Mouse (Mus musculus) intestine, embryonic 16.5 days (tissue): ENCODE measurements around the gene Cenpv. TPM values are rescaled to one million over a fixed set of nuclear protein-coding genes. Genes with fewer than 3 reads are reported as not detected.

Source experiments
- ATAC-seq: fragments of 200-750 bp; cut with Nextera tagmentation; 2 replicates; pipeline ENCODE4 v1.8.0; 2017; ENCODE audit warnings: moderate TSS enrichment, moderate library complexity
- H3K27ac ChIP-seq: fragments of 300-500 bp; sonication (generic); 2 replicates; pipeline ENCODE4 v1.5.1; 2014; ENCODE audit warnings: mild to moderate bottlenecking, low read length
- H3K27me3 ChIP-seq: fragments of 300-500 bp; sonication (generic); replicated peaks from 2 replicates; pipeline ENCODE4 v1.6.1; 2014; ENCODE audit warnings: low read length, control low read depth, mixed read lengths; ENCODE audit not compliant: control insufficient read depth, insufficient read depth
- H3K36me3 ChIP-seq: fragments of 300-500 bp; sonication (generic); 2 replicates; pipeline ENCODE4 v1.6.1; 2014; ENCODE audit warnings: low read length, control low read depth; ENCODE audit not compliant: control insufficient read depth, insufficient read depth
- H3K4me1 ChIP-seq: fragments of 300-500 bp; sonication (generic); 2 replicates; pipeline ENCODE4 v1.6.1; 2014; ENCODE audit warnings: low read length, control low read depth, mixed read lengths; ENCODE audit not compliant: control insufficient read depth, insufficient read depth
- H3K4me2 ChIP-seq: fragments of 300-500 bp; sonication (generic); 2 replicates; pipeline ENCODE4 v1.6.1; 2014; ENCODE audit warnings: low read depth, low read length, control low read depth
- H3K4me3 ChIP-seq: fragments of 300-500 bp; sonication (generic); 2 replicates; pipeline ENCODE4 v1.5.1; 2014; ENCODE audit warnings: mild to moderate bottlenecking, low read length
- H3K9ac ChIP-seq: fragments of 300-500 bp; sonication (generic); 2 replicates; pipeline ENCODE4 v1.6.1; 2014; ENCODE audit warnings: low read depth, low read length
- H3K9me3 ChIP-seq: fragments of 300-500 bp; sonication (generic); 2 replicates; pipeline ENCODE4 v1.6.1; 2016; ENCODE audit warnings: low read length, control low read depth; ENCODE audit not compliant: control insufficient read depth
- WGBS: fragments of 180-500 bp; shearing (Covaris S2); extraction: QIAGEN DNeasy Blood & Tissue Kit; methylation state at CpG from one replicate; pipeline ENCODE4 v1.1.7; 2014; 5-methylcytosine and 5-hydroxymethylcytosine counted together
- polyA plus RNA-seq: library from polyadenylated mRNA; unstranded; fragments of >200 nt; fragmentation: Nextera tagmentation; extraction: Ambion mirVana; gene quantifications from 2 replicates; pipeline ENCODE4 v1.2.1, GENCODE M21; 2015

Gene Cenpv
- polyA plus RNA-seq, 1 experiment from 2014 or later: 6.8 TPM

DNA sequence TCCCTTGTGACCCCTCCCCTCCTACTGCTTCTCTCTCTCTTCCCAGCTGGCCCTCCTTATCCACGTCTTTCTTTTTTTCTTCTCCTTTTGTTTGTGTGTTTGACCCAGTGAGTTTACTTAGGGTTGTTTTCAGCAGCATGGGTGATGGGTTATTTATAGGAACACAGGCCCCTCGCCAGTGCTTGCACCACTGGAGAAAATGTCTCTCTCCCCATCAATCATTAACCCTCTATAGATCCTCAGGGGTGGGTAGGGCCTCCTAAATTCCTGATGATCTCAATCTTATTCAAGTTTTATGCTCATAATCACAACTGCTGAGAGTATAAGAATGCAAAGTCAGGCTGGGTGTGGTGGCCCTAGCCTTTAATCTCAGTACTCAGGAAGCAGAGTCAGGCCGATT is 41.9 kb downstream of the Cenpv start:
- Histone ChIP-seq H3K27me3 (no peaks in the 10 kb centered on the region), H3K27ac (0 out of 2 replicates have a peak overlapping the region, but pooled peaks have one; percentile 27), H3K36me3 (no peaks in the 10 kb centered on the region), H3K4me3 (no peak overlapping the region), H3K9ac (no peak overlapping the region), H3K4me2 (no peak overlapping the region), H3K4me1 (peaks cover 23% of the 10 kb centered on the region), H3K9me3 (no peaks in the 10 kb centered on the region)
- WGBS: 36% methylated on average over 3 of the region's 3 CpGs
- no peak for ATAC-seq

DNA sequence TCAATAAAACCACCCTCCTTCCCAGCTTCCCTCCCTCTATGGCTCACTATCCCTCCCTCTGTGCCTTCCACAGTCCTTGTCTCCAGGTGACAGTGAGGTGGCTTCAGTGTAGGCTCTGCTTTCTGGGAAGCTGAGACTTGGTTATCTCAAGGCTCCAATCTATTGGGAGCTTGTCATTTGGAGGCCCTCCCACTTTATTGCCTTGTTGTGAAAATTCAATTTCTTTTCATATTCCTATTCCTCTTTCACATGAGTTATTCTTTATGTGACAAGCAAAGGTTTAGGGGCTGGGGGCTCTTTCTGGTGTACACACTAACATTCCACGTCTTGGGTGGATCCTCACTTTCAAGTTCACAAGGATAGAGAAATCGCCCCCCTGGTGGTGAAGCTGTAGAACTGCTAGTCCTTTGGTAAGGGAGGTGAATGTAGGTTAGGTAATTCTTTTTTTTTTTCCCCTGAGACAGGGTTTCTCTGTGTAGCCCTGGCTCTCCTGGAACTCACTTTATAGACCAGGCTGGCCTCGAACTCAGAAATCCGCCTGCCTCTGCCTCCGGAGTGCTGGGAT is 42.8 kb downstream of the Cenpv start:
- no peaks in the 10 kb centered on the region for H3K27me3 ChIP-seq
- no peak overlapping the region for H3K4me2 ChIP-seq
- H3K27ac ChIP-seq: peak overlapping the region; percentile 94; the same call in 1 of the 2 replicates
- no peak for ATAC-seq
- no peak overlapping the region for H3K9ac ChIP-seq
- no peaks in the 10 kb centered on the region for H3K36me3 ChIP-seq
- peaks cover 23% of the 10 kb centered on the region for H3K4me1 ChIP-seq
- no peak overlapping the region for H3K4me3 ChIP-seq
- no peaks in the 10 kb centered on the region for H3K9me3 ChIP-seq
- WGBS: 63% methylated on average over 5 of the region's 5 CpGs

DNA sequence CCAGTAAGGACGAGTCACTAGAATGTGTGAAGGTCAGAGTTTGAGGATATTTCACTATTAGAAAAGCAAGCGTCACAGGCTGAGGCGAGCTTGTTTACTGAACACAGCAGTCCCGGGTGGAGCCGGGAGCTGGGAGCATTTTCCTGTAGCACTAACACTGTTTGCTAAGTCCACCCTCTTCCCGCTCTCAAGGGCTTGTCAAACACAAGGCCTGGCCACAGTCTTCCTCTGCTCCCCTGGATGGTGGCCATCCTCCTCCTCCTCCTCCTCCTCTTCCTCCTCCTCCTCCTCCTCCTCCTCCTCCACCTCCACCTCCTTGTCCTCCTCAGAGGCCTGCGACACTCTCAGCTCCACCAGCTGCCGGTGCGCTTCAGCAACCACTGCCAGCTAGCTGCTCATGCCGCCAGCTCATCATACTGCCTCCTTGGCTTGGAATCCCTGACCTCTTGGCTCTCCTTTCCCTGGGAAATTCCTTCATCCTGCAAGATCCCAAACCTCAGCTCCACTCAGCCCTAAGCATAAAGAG is 43.7 kb downstream of the Cenpv start:
- H3K9ac ChIP-seq: peak overlapping the region; percentile 46
- no peak overlapping the region for H3K4me3 ChIP-seq
- peak overlapping the region; percentile 39 for H3K4me2 ChIP-seq
- H3K4me1 ChIP-seq: peaks cover 23% of the 10 kb centered on the region
- no peaks in the 10 kb centered on the region for H3K27me3 ChIP-seq
- no peaks in the 10 kb centered on the region for H3K9me3 ChIP-seq
- ATAC-seq: peak; percentile 69
- 29% methylated on average over 8 of the region's 10 CpGs for WGBS
- no peaks in the 10 kb centered on the region for H3K36me3 ChIP-seq
- peak overlapping the region; percentile 94 for H3K27ac ChIP-seq

DNA sequence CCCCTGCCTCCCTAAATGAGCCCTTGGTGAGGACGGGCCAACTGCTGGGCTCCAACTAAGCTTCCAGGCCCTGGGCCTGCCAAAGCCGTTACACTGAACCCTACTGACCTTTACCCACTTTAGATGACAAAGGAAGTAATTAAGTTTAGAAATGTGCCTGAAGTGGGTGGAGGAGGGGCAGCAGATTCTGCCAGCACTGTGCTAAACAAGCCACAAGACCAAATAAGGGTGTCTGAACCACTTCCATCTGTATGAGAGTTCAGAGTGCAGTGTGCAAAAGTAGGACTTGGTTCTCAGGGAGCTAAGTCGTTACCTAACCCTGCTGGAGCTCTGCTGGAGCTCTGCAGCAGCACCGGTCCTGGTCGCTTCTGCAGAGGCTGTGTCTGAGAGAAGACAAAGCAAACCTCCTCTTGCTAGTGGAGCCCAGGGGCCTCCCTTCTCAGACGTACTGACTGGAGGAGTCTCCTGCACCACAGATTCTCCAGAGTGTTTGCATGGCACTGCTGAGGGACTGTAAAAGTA is 44.2 kb downstream of the Cenpv start:
- Histone ChIP-seq H3K4me3 (no peak overlapping the region), H3K36me3 (no peaks in the 10 kb centered on the region), H3K9me3 (no peaks in the 10 kb centered on the region), H3K9ac (peak overlapping the region; percentile 49), H3K27ac (peak overlapping the region; percentile 94), H3K27me3 (no peaks in the 10 kb centered on the region), H3K4me1 (peaks cover 19% of the 10 kb centered on the region), H3K4me2 (peak overlapping the region; percentile 39)
- 3% methylated on average over 6 of the region's 6 CpGs for WGBS
- ATAC-seq: peak; percentile 94

DNA sequence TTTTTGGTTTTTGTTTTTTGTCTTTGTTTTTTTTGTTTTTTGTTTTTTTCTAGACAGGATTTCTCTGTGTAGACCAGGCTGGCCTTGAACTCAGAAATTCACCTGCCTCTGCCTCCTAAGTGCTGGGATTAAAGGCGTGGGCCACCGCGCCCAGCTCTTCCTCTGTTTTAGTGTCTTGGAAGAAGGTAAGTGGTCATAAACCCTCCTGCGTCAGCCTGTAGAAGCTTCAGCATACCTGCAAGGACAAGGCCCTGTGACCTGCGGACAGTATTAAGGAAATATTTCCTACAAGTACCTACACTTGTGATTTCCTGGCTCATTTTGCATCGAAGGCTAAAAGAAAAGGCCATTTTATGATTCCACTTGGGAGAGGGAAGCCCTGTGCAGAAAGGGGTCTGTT is 45.4 kb downstream of the Cenpv start:
- Histone ChIP-seq H3K4me1 (peaks cover 22% of the 10 kb centered on the region), H3K9ac (no peak overlapping the region), H3K27ac (no peak overlapping the region), H3K4me2 (no peak overlapping the region), H3K4me3 (no peak overlapping the region), H3K27me3 (no peaks in the 10 kb centered on the region), H3K9me3 (no peaks in the 10 kb centered on the region), H3K36me3 (no peaks in the 10 kb centered on the region)
- 93% methylated on average over 6 of the region's 6 CpGs for WGBS
- ATAC-seq: no peak

DNA sequence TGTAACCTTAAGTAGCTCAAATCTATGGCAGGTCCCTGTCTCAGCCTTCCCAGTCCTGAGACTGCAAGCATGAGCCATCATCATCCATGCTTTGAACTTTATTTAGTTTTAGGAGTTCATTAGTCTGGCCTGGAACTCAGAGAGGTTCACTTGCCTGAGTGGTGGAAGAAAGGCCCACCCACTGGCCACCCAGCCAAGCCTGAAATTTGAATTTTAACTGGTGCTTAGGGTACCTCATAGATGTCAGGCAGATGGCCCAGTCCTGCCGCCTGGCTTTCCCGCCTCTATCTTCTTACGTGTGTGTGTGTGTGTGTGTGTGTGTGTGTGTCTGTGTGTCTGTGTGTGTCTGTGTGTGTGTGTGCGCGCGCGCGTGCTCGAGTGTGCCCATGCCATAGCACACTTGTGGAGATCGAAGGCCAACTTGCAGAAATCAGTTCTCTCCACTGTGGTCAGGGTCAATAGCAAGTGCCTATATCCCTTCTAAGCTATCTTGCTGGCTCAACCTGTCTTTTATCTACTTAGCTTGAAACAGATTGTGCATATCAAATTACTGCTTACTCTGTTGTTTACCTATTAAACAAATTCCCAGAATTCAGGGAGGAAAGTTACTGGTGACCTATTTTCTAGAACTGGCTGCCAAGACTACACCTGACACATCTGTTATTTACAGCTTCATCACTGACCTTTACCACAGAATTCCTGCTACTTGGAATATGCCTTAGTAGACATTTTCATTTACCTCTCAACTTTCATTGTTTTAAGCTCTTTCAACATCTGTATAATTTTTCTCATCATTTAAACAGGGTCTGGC is 51.3 kb downstream of the Cenpv start:
- no peak overlapping the region for H3K4me2 ChIP-seq
- H3K27me3 ChIP-seq: no peaks in the 10 kb centered on the region
- no peak overlapping the region for H3K4me3 ChIP-seq
- peaks cover 4% of the 10 kb centered on the region; the same call in 1 of the 2 replicates for H3K4me1 ChIP-seq
- H3K36me3 ChIP-seq: no peaks in the 10 kb centered on the region
- 88% methylated on average over 10 of the region's 10 CpGs for WGBS
- H3K27ac ChIP-seq: peak overlapping the region; percentile 49; the same call in 1 of the 2 replicates
- no peak overlapping the region for H3K9ac ChIP-seq
- H3K9me3 ChIP-seq: no peaks in the 10 kb centered on the region
- 0 out of 2 replicates have a peak, but pooled peaks have one; percentile 19 for ATAC-seq

DNA sequence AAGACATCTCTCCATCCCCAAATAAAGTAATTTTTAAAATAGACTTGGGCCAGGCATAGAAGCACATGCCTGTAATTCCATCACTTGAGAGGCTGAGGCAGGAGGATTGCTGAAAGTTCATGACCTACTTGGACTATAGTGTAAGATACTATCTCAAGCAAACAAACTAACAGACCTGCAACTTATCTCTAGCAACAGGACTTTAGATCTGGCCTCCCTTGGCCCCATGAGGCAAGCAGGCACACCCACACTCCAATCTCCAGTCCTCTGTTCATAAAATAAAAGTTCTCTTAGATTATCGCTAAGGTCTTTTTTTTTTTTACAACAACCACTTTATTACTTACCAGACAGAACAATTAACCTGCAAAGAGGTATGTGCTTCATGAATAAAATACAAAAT is 52.1 kb downstream of the Cenpv start:
- Histone ChIP-seq H3K4me1 (peaks cover 4% of the 10 kb centered on the region; the same call in 1 of the 2 replicates), H3K27ac (no peak overlapping the region), H3K4me2 (no peak overlapping the region), H3K9ac (no peak overlapping the region), H3K4me3 (no peak overlapping the region), H3K36me3 (no peaks in the 10 kb centered on the region), H3K27me3 (no peaks in the 10 kb centered on the region), H3K9me3 (no peaks in the 10 kb centered on the region)
- peak; percentile 85 for ATAC-seq
- 86% methylated on average over 1 of the region's 1 CpGs for WGBS

DNA sequence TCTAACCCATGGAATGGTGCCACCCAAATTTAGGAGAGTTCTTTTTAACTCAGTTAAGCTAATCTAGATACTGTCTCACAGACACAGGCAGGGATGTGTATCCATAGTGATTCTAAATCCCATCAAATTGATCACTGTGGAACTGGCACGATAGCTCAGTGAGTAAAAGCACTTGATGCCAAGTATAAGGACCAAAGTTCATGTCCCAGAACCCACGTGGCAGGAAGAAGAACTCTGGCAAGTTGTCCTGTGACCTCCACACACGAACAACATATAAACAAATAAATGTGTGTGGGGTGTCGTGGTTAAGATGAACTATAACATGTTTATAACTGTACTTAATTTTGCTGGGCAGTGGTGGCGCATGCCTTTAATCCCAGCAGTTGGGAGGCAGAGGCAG is 59.5 kb downstream of the Cenpv start:
- Histone ChIP-seq H3K4me1 (no peaks in the 10 kb centered on the region), H3K9me3 (no peaks in the 10 kb centered on the region), H3K4me2 (no peak overlapping the region), H3K27me3 (no peaks in the 10 kb centered on the region), H3K36me3 (no peaks in the 10 kb centered on the region), H3K9ac (no peak overlapping the region), H3K27ac (no peak overlapping the region), H3K4me3 (no peak overlapping the region)
- no peak for ATAC-seq
- WGBS: 72% methylated on average over 5 of the region's 5 CpGs

DNA sequence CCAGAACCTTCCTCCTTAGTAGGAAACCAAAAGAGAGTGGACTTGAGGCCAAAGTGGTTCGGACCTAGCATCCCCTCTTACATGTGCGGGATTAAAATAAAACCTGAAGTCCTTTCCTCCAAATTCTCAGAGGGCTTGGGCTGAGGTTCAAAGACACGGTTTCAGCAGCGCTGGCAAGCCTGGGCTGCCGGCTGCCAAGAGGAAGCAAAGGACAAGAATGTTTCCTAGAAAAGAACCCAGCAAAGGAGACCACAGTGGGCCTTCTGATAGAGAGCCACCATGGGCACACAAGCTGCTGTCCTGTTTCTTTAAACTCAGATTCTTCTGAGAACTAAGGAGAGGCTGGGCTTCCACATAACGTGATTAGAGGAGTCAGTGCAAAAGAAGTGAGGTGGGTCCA is 60.1 kb downstream of the Cenpv start:
- H3K36me3 ChIP-seq: no peaks in the 10 kb centered on the region
- H3K4me2 ChIP-seq: no peak overlapping the region
- H3K27me3 ChIP-seq: no peaks in the 10 kb centered on the region
- ATAC-seq: no peak
- no peak overlapping the region for H3K27ac ChIP-seq
- no peaks in the 10 kb centered on the region for H3K9me3 ChIP-seq
- WGBS: 79% methylated on average over 6 of the region's 6 CpGs
- H3K9ac ChIP-seq: no peak overlapping the region
- H3K4me3 ChIP-seq: no peak overlapping the region
- no peaks in the 10 kb centered on the region for H3K4me1 ChIP-seq
